Mouse (Mus musculus) urinary bladder, postnatal 4 days (tissue): ENCODE results near the gene Apool.

Experiments used
- DNase-seq, 2 experiments: peaks; one replicate each; pipeline ENCODE4 v3.0.0; 2021 to 2022; ENCODE audit warnings: low spot score in 2 of 2

Gene Apool

DNA sequence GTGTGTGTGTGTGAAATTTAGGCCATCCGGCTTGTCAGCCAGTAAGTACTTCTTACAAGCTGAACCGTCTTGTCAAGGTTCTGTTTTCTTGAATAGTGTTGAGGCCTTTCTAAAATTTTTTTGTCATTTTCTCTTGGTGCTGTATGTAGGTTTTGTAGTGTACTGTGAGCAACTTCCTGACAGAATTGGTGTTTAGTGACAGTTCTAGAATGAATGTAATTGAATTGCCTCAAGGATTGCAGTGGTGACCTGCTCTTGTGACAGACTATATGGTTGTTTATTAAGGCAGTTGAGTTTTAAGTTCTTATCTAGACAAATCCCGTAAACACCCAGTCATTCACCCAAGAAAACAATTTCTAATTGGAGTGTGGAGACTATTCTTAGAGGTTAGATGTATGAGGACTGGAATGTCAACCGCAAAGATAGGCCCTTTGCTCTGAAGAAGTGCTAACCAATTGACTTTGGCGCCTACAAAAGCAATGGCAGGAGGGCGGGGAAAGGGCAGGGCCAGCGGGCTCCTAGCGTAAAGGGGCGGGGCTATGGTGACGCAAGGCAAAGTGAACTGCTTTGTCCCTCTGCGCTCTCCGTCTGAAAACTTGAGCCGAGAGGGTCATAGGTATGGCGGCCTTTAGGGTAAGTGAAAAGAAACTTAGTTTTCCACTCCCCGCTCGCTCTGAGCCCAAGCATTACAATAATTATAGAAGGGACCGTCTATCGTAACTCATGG lies at the start of gene Apool:
Gene Apool (plus strand): TSS at position 531 of the 727 bp plus-strand sequence.
- DNase-seq: peak; percentile 75 to 85

DNA sequence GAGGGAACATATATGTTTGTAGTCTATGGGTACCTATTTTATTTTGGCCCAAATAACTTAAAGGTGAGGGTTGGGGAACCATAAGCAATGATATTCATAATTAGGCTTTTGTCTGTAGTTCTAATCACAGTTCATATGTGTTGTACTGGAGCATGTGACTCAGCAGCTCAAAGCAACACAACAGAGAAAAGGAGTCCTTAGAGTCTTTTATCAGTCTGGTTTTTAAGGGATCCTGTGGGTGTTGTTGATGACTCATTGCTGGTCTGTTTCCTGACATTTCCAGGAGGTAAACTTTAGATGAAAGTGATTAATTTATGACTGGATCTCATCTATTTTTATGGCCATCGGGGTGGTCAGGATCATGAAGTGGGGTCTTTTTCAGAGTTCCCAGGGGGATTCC lies 37.6 kb upstream of the Apool start:
- DNase-seq: no peak

DNA sequence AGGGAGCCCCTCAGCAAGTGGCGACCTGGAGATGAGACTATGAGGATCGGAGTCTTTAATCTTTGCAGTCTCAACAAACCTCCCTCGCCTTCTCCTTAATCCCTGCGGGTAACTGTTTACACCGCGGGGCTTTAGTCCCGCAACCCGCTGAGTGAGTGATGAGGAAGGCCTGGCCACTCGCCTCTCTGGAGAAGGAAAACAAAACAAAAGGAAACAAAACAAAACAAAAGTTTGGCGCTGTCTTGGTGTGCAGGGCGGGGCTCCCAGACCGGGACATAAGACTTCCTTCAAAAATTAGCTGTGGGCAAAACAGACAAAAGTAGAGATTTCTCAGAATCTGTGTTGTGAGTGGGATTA lies 375 bp downstream of the Apool start:
- DNase-seq: peak in 1 of 2 experiments; percentile 15

DNA sequence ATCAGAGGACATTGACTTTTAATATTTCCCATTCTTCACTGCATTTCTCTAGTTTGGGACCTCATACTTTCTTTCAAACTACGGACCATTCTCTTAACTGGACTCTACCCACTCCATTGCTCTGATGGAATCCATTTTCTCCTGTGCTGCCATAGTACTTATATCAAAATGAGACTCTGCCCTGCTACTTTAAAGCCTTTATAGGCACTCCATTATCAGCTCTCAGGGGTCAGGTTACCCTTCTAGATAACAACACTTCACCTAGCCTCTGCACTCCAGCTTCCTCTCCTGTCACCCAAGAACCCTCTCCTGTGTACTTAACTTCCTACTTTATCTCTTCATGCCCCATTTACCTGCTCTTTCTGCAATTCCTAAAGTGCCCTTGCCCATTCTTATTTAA lies 960 bp downstream of the Apool start:
- DNase-seq: no peak

DNA sequence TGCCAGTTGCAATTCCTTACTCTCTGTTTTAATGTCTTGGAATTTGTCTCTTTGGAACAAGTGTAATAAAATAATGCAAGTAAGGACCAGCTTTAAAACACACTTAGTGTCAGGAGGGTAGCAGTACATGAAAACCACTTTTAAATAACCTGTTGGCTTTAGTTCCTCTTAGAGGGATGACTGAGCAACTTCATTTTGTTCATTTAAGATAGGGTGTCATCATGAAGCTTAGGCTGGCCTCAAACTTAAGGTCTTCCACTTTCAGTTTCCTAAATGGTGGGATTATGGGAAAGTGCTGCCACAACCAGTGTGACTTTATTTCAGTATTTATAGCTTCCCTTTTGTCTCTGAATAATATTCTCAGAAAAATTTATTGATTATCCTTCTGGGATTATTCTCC lies 9.1 kb downstream of the Apool start:
- no peak for DNase-seq

DNA sequence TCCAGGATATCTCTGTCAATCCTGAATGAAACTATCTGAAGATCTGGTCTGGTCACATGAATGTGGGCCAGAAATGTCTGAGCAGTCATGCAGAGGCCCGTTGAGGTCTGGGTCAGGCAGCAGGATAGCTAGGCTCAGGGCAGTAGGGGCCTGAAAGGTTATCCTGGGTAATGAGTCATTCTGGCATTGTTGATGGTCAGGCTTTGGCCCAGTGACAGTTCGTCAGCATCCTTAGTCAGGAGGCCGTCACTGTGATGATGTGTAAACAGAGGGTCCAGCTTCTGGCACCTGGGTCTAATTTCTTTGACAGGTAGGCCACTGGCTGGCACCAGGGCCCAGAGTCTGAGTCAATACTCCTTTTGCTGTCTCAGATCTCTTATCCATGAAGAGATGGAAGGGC lies 28.4 kb downstream of the Apool start:
- DNase-seq: no peak

DNA sequence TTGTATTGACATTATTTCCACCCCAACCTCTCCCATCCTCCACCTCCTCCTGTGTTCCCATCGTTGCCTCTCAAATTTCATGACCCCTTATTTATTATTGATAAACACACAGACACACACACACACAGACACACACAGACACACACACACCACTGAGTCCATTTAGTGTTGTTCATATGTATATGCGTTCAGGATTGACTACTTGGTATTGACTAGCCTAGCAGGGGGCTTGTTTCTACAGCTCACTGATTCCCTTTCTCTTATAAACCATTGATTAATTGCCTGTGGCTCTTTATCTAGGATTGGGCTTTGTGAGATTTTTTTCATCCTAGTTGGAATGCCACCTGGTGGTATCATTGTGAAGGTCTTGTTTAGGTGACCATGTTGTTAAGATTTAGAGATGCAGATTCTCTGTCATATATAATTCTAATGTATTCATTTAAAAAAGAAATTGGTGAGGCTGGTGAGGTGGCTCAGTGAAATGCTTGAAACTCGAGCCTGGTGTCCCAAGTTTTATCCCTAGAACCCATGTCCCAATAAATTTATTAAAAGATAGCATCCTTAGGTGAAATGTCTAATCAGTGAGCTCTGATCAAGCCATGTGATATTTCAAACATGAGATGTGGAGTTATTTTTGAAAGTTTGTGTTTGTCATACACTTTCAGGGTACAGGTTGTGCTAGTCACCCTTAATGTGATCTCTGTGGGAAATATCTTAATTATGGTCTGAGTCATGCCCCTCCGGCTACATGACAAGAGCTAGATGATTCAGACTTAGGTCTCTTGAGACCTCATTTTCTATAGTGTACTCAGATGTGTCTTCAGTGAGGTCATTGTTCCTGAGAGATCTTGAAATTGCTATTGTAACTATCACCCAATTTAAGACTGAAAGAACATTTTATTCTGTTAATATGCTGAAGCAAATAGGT lies 36.6 kb downstream of the Apool start:
- DNase-seq: no peak

DNA sequence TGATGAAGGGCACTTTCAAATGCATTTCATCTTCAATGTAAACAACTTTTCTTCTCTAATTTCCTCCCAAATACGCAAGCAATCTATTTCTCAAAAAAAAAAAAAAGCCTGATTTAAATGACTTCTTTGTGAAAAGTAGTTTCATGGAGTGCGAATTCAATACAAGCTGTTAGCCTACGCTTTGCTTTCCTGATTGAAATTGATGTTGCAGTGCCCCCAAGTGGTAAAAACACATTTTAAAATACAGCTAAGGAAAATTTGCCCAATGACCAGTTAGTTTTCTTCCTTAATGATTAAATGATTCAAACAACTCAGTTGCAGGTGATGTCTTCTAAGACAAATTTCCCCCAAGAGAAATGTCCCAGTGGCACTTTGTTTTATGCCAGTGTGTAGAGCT lies 37.3 kb downstream of the Apool start:
- no peak for DNase-seq

DNA sequence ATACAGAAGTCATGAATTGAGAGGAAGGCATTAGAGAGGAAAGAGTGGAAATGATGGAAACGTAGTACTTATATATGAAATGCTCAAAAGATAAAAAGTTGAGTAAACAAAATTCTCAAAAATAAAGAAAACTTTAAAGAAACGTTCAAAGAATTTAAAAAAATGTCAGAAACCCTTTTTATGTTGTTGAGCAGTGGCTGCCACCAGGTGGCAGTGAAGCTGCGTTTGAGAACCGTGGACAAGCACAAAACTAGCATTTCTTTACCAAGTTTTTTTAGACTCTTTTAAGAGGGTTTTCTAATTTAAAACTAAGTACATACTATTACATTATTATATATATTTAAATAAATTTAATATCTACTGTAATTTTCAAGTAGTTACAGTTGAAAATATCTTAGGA lies 57.3 kb downstream of the Apool start:
- no peak for DNase-seq

DNA sequence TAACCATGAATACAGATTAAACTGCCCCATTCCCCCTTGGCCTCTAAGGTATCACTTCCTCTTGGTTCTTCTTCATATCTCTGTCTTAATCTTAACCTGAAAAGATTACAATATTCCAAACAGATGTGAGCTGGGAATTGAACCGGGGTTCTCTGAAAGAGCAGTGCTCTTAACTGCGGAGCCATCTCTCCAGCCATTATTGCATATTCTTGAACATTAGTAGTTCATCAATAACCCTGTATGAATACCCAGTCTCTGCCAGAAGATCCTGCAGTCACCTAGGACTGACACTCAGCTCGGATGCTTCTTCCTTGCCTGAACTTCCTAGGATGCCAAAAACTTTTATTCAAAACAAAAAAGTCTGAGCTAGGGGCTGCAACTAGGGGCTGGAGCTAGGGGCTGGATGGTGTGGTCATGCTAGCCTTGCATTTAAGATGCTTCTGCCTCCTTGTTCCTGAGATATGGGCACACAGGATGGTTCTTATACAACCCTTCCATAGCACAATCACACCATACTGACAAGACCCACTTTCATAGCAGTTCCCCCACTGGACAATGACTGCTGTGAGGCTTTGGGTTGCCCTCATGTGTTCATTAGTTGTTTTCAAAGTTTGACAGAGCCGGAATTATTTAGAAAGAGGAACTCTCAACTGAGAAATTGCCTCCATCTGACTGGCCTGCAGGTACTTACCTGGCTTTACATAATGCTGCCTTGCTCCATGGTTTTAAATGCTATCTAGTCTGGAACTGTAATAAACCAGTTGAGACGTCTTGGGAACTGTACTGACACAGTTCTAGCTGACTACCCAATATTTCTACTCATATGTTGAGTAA lies 59.7 kb downstream of the Apool start:
- DNase-seq: peak; percentile 33 to 79

DNA sequence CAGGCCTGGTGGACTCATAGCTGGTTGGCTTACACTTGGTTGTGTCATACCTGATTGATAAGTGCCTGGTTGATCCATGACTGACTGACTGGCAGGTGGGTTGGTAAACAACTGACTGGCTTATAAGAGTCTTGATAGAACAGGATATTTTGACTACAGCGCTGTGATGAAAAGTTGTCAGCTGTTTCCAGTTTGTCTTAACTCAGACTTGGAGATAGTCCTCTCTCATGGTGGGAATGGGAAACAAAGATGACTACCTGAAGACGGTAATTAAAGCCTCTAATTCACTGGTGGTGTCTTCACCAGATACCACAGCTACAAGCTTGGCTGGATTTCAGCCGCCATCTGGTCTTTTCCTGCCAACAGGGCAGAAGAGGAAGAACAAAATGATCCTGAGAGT lies 95.5 kb downstream of the Apool start, which contains the start of gene Satl1:
Gene Satl1 (minus strand): TSS at position 101 of the 400 bp plus-strand sequence.
- no peak for DNase-seq

DNA sequence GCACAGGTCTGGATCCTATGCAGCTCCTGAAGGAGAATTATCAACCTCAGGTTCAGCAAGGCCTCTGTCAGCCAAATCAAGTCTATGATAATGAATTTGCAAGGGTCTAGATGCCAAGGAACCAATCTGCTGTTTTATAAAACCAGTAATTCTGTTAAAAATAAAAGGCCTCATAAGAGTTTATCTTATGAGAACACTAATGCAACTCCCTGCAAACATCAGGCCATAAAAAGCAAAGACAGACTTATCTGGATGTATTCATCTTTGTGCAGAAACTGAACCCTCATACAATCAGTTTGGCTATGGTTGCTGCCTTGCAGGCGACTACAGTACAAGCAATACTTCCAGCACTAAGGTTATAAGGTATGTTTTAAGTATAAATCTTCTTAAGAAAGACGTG lies 101.2 kb downstream of the Apool start:
- no peak for DNase-seq
